Mouse (Mus musculus) testis, adult 2 months (tissue): ENCODE data around the gene Ptma.

Experiments
- CTCF ChIP-seq: fragments of 200-500 bp; IDR thresholded peaks from 2 replicates; pipeline ENCODE4 v1.5.1; 2012; ENCODE audit warnings: low read depth, mild to moderate bottlenecking, inconsistent platforms, low read length, moderate library complexity; ENCODE audit not compliant: control insufficient read depth, insufficient read depth, insufficient replicate concordance
- POLR2A ChIP-seq: fragments of 200-500 bp; IDR thresholded peaks from 2 replicates; pipeline ENCODE4 v1.6.1; 2012; ENCODE audit warnings: low read depth, mild to moderate bottlenecking, inconsistent platforms, low read length, moderate library complexity; ENCODE audit not compliant: control insufficient read depth

- TF ChIP-seq POLR2A (no peak), CTCF (no peak)
These were observed 31.3 kb downstream of the Ptma start for GRCm38 (mm10) chr1:86557872-86558271.
